In the genomic region with DNA sequence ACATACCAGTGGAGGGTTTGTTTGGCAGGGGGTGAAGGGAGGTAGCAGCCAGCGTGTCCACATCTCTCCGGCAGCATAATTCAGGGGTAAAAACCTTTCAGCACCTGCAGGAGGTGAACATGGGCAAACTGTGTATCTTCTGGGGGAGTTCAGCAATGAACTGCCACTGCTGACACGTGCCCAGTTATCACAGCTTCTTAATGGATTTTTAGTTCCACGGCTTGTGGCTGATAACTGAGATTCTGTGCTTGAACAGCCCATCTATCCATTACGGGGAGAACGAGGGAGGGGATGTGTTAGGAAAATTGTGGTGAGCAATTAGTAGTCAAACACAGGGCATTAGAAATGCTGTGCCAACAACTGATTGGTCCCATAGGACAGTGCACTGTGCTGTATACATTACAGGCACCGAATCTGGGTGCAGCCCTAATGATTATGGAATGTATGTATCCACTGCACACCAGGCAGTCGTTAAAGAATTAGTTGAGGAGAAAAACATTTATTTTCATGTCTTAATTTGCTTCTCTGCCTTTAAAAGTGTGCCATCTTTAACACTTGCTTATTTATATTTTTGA, we compare ENCODE assay signal across 14 mouse cellular contexts.
"Had no signal": no experiment of that assay in that cellular context is flagged by ENCODE, and none has a peak within 500 bp of the region (broad histone marks: within the 10 kb centered on the region; RNA-seq: fewer than 3 reads in every experiment).

No protein-coding gene starts in this region.

- ATAC-seq: lung, postnatal 0 days had no signal

- DNase-seq: kidney, adult 2 months; kidney, postnatal 14 days; lung, adult 2 months; lung, postnatal 36 days; midbrain, embryonic 14.5 days; retina, postnatal 1 day; right cerebral cortex, postnatal 4 days; spleen, adult 18-20 months; thymus, postnatal 36 days had no signal

- H3K9ac ChIP-seq: kidney, embryonic 15.5 days; liver, embryonic 15.5 days had no signal

- H3K27ac ChIP-seq: kidney, embryonic 15.5 days; limb, embryonic 10.5 days; liver, embryonic 15.5 days had no signal

- H3K36me3 ChIP-seq: liver, embryonic 15.5 days had no signal

- H3K27me3 ChIP-seq: kidney, embryonic 15.5 days; liver, embryonic 15.5 days had no signal

- H3K4me1 ChIP-seq: kidney, embryonic 15.5 days; limb, embryonic 10.5 days; liver, embryonic 15.5 days had no signal

- H3K4me3 ChIP-seq: kidney, embryonic 15.5 days; limb, embryonic 10.5 days; liver, embryonic 15.5 days had no signal

- H3K9me3 ChIP-seq: kidney, embryonic 15.5 days; limb, embryonic 10.5 days; liver, embryonic 15.5 days had no signal

- H3K4me2 ChIP-seq: kidney, embryonic 15.5 days; liver, embryonic 11.5 days; liver, embryonic 15.5 days had no signal
